8 mouse cellular contexts compared by ENCODE assay signal in the genomic region with DNA sequence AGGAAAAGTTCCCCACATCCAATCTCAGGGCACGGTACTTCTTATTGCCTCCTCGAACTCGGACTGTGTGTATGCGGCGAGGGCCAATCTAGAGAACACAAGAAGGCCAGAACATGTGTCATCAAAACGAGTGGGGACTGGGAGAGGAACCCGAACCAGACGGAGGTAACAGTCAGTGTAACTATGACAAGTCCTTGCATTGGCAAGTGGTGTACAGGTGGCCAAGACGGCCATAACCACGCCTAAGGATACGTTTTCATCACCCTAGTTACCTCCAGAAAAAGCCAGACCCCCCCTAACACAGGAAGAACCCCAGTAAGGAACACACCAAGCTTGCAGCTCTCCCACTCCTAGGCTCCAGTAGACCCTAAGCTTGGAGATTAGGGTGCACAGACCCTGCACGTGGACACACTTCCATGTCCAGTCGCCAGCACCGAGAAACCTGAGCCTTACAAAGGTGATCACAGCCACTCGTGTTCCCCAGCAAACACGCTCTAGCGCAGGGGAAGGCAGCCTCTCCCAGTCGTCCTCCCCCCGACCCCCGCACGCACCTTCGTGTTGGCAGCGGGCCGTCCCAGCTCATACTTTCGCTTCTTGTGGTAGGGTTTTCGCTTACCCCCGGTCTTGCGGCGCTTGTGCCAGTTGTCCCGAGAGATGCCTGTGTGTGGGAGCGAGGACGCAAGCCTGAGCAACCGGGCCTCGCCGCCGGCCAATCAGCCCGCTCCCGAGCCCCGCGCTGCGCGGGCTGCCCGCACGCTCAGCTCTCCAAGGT. TPM values are rescaled to one million over a fixed set of nuclear protein-coding genes. Genes with fewer than 3 reads are reported as not detected.
A peak's percentile ranks its signal among the peaks of the same experiment; 100 is the strongest.
DNase-seq lines count a peak whose midpoint lies in the region; ATAC-seq and TF ChIP-seq lines count a peak whose summit lies in the region.

No protein-coding gene starts in this region.

- no peak; the same call in 1 of the 2 replicates for ATAC-seq in lung, embryonic 15.5 days (ENCODE audit: borderline replicate concordance, extremely low read depth, low FRiP score, low TSS enrichment)
- no peak for ATAC-seq in megakaryocyte progenitor cell, adult 5-6 weeks (replicated peaks; ENCODE audit: poor library complexity)

- H3K9ac ChIP-seq in lung, embryonic 15.5 days, result peak overlapping the region; percentile 92

- TF ChIP-seq CTCF in cortical plate, adult 2 months (IDR thresholded peaks at IDR 0.05; ENCODE audit: extremely low read depth, insufficient read depth, low read length), result no peak

- H3K9me3 ChIP-seq in lung, embryonic 15.5 days, result no peaks in the 10 kb centered on the region
- no peaks in the 10 kb centered on the region for H3K9me3 ChIP-seq in hindbrain, embryonic 10.5 days
- H3K9me3 ChIP-seq in megakaryocyte, embryonic 14.5 days, result no peaks in the 10 kb centered on the region

- no peak for TF ChIP-seq POLR2A in cortical plate, adult 2 months (IDR thresholded peaks at IDR 0.05; ENCODE audit: extremely low read depth, insufficient read depth, low read length)

- no peak for DNase-seq in lung, postnatal 25 days (ENCODE audit: low spot score)
- no peak for DNase-seq in hindbrain, embryonic 10.5 days (ENCODE audit: low spot score)
- DNase-seq in urinary bladder, postnatal 4 days (ENCODE audit: low spot score in 2 of 2), result no peak
- no peak for DNase-seq in layer of hippocampus, adult 9-11 months

- under 1% methylated on average over 44 of the region's 44 CpGs for WGBS in lung, embryonic 15.5 days
- 3% methylated on average over 44 of the region's 44 CpGs for WGBS in hindbrain, embryonic 10.5 days

- H3K4me2 ChIP-seq in lung, embryonic 15.5 days, result peak overlapping the region; percentile 59

- H3K4me3 ChIP-seq in lung, embryonic 15.5 days, result peak overlapping the region; percentile 67
- H3K4me3 ChIP-seq in cortical plate, adult 2 months (ENCODE audit: insufficient read depth, low read length), result peak overlapping the region; percentile 87
- H3K4me3 ChIP-seq in hindbrain, embryonic 10.5 days, result peak overlapping the region; percentile 98
- peak overlapping the region; percentile 95 for H3K4me3 ChIP-seq in megakaryocyte, embryonic 14.5 days (replicated peaks)

- peaks cover 53% of the 10 kb centered on the region for H3K36me3 ChIP-seq in lung, embryonic 15.5 days
- H3K36me3 ChIP-seq in hindbrain, embryonic 10.5 days, result peaks cover 70% of the 10 kb centered on the region
- H3K36me3 ChIP-seq in megakaryocyte, embryonic 14.5 days (replicated peaks; ENCODE audit: low read length), result peaks cover 66% of the 10 kb centered on the region

- H3K4me1 ChIP-seq in lung, embryonic 15.5 days, result peaks cover 19% of the 10 kb centered on the region
- H3K4me1 ChIP-seq in cortical plate, adult 2 months (ENCODE audit: control insufficient read depth, insufficient read depth, low read length), result no peaks in the 10 kb centered on the region
- H3K4me1 ChIP-seq in hindbrain, embryonic 10.5 days (replicated peaks), result peaks cover 26% of the 10 kb centered on the region
- peaks cover 45% of the 10 kb centered on the region for H3K4me1 ChIP-seq in megakaryocyte, embryonic 14.5 days

- no peaks in the 10 kb centered on the region for H3K27me3 ChIP-seq in lung, embryonic 15.5 days
- no peaks in the 10 kb centered on the region for H3K27me3 ChIP-seq in hindbrain, embryonic 10.5 days (ENCODE audit: insufficient read depth, poor library complexity, severe bottlenecking)
- H3K27me3 ChIP-seq in megakaryocyte, embryonic 14.5 days (replicated peaks), result no peaks in the 10 kb centered on the region

- H3K27ac ChIP-seq in lung, embryonic 15.5 days, result peak overlapping the region; percentile 86
- peak overlapping the region; percentile 43 for H3K27ac ChIP-seq in cortical plate, adult 2 months (ENCODE audit: insufficient read depth, low read length)
- peak overlapping the region; percentile 99 for H3K27ac ChIP-seq in hindbrain, embryonic 10.5 days

RNA-seq across cellular contexts. Expression of a gene that starts 0.8 kb away (rescaled TPM):
- 923 and 933 TPM in 2 replicates for polyA plus RNA-seq in lung, embryonic 15.5 days (2015; fragmentation: Nextera tagmentation; extraction: Ambion mirVana)
- polyA plus RNA-seq in cortical plate, adult 2 months (2012; rRNA removed), result 499 and 554 TPM in 2 replicates
- polyA plus RNA-seq in hindbrain, embryonic 10.5 days (2016; fragmentation: Nextera tagmentation; extraction: Ambion mirVana), result 660 and 807 TPM in 2 replicates
- 358 and 2,282 TPM in 2 replicates for polyA plus RNA-seq in megakaryocyte, embryonic 14.5 days (2012; ENCODE audit: insufficient read depth, low replicate concordance)
- 4,838 and 5,186 TPM in 2 replicates for total RNA-seq in megakaryocyte progenitor cell, adult 5-6 weeks (2015)
- 1,989 and 2,131 TPM in 2 replicates for total RNA-seq in megakaryocyte progenitor cell, adult 5-6 weeks (2017)

RNA-seq across cellular contexts. Expression of a gene that starts 21.4 kb away (rescaled TPM):
- polyA plus RNA-seq in lung, embryonic 15.5 days (2015; fragmentation: Nextera tagmentation; extraction: Ambion mirVana), result 3.1 and 4.1 TPM in 2 replicates
- 16.0 and 19.5 TPM in 2 replicates for polyA plus RNA-seq in cortical plate, adult 2 months (2012; rRNA removed)
- polyA plus RNA-seq in hindbrain, embryonic 10.5 days (2016; fragmentation: Nextera tagmentation; extraction: Ambion mirVana), result 41.8 and 58.6 TPM in 2 replicates
- 13.2 and 16.0 TPM in 2 replicates for polyA plus RNA-seq in megakaryocyte, embryonic 14.5 days (2012; ENCODE audit: insufficient read depth, low replicate concordance)
- total RNA-seq in megakaryocyte progenitor cell, adult 5-6 weeks (2015), result 1.4 and 2.0 TPM in 2 replicates
- total RNA-seq in megakaryocyte progenitor cell, adult 5-6 weeks (2017), result 1.1 and 4.1 TPM in 2 replicates

RNA-seq across cellular contexts. Expression of a gene that starts 27.2 kb away (rescaled TPM):
- 76.6 and 78.4 TPM in 2 replicates for polyA plus RNA-seq in lung, embryonic 15.5 days (2015; fragmentation: Nextera tagmentation; extraction: Ambion mirVana)
- polyA plus RNA-seq in cortical plate, adult 2 months (2012; rRNA removed), result 0.40 and 0.54 TPM in 2 replicates
- 76.6 and 99.4 TPM in 2 replicates for polyA plus RNA-seq in hindbrain, embryonic 10.5 days (2016; fragmentation: Nextera tagmentation; extraction: Ambion mirVana)
- 5.6 and 8.3 TPM in 2 replicates for polyA plus RNA-seq in megakaryocyte, embryonic 14.5 days (2012; ENCODE audit: insufficient read depth, low replicate concordance)
- total RNA-seq in megakaryocyte progenitor cell, adult 5-6 weeks (2015), result 33.3 and 33.7 TPM in 2 replicates
- 45.9 and 46.4 TPM in 2 replicates for total RNA-seq in megakaryocyte progenitor cell, adult 5-6 weeks (2017)

RNA-seq across cellular contexts. Expression of a gene that starts 28.6 kb away (rescaled TPM):
- 0.50 and 1.0 TPM in 2 replicates for polyA plus RNA-seq in lung, embryonic 15.5 days (2015; fragmentation: Nextera tagmentation; extraction: Ambion mirVana)
- polyA plus RNA-seq in cortical plate, adult 2 months (2012; rRNA removed), result 0.68 and 1.8 TPM in 2 replicates
- 0.71 TPM in 1 of 2 replicates, not detected in the other for polyA plus RNA-seq in hindbrain, embryonic 10.5 days (2016; fragmentation: Nextera tagmentation; extraction: Ambion mirVana)
- polyA plus RNA-seq in megakaryocyte, embryonic 14.5 days (2012; ENCODE audit: insufficient read depth, low replicate concordance), result 12.1 TPM in 1 of 2 replicates, not detected in the other
- not detected in 2 replicates for total RNA-seq in megakaryocyte progenitor cell, adult 5-6 weeks (2015)
- total RNA-seq in megakaryocyte progenitor cell, adult 5-6 weeks (2017), result not detected in 2 replicates

RNA-seq across cellular contexts. Expression of a gene that starts 29.7 kb away (rescaled TPM):
- polyA plus RNA-seq in lung, embryonic 15.5 days (2015; fragmentation: Nextera tagmentation; extraction: Ambion mirVana), result 5.9 and 6.8 TPM in 2 replicates
- polyA plus RNA-seq in cortical plate, adult 2 months (2012; rRNA removed), result 14.6 and 14.9 TPM in 2 replicates
- 4.4 and 4.8 TPM in 2 replicates for polyA plus RNA-seq in hindbrain, embryonic 10.5 days (2016; fragmentation: Nextera tagmentation; extraction: Ambion mirVana)
- 12.4 and 46.5 TPM in 2 replicates for polyA plus RNA-seq in megakaryocyte, embryonic 14.5 days (2012; ENCODE audit: insufficient read depth, low replicate concordance)
- total RNA-seq in megakaryocyte progenitor cell, adult 5-6 weeks (2015), result 9.1 and 10.2 TPM in 2 replicates
- 6.4 and 8.9 TPM in 2 replicates for total RNA-seq in megakaryocyte progenitor cell, adult 5-6 weeks (2017)

Comparison
In these comparisons a context has a peak if more than half of its experiments do, and no peak if none do; other contexts are left out.
1. H3K27ac ChIP-seq: peak in every context shown above with its lines; median percentile 99 in hindbrain, embryonic 10.5 days; 86 in lung, embryonic 15.5 days; 43 in cortical plate, adult 2 months.